Comparison of ENCODE assay signal across 15 mouse cellular contexts in genomic region chr6:127010021-127010420, GRCm38 (mm10). TPM values are rescaled to one million over a fixed set of nuclear protein-coding genes. Genes with fewer than 3 reads are reported as not detected.
"Had no signal": no experiment of that assay in that cellular context is flagged by ENCODE, and none has a peak within 500 bp of the region (broad histone marks: within the 10 kb centered on the region; RNA-seq: fewer than 3 reads in every experiment).

No protein-coding gene starts in this region.

- DNase-seq: kidney, postnatal 25 days; layer of hippocampus, adult 9-11 months; layer of hippocampus, postnatal 36 days; left cerebral cortex, postnatal 4 days; liver, postnatal 0 days; lung, embryonic 14.5 days; midbrain, embryonic 14.5 days; thymus, adult 2 months; thymus, postnatal 14 days; thymus, postnatal 4 days had no signal

RNA-seq across cellular contexts. Expression of gene Fgf6, which starts 5.4 kb away (rescaled TPM):
- total RNA-seq: layer of hippocampus, adult 2 months; layer of hippocampus, postnatal 36 days; left cerebral cortex, adult 2 months; left cerebral cortex, postnatal 14 days; left cerebral cortex, postnatal 4 days; megakaryocyte-erythroid progenitor cell, adult 5-6 weeks; midbrain, postnatal 0 days had no signal
